Mouse (Mus musculus): Measurements from ENCODE around the gene Ucn. TPM values are rescaled to one million over a fixed set of nuclear protein-coding genes. Genes with fewer than 3 reads are reported as not detected.

Gene Ucn
- polyA plus RNA-seq, 1 experiment from 2014 or later: not detected

DNA sequence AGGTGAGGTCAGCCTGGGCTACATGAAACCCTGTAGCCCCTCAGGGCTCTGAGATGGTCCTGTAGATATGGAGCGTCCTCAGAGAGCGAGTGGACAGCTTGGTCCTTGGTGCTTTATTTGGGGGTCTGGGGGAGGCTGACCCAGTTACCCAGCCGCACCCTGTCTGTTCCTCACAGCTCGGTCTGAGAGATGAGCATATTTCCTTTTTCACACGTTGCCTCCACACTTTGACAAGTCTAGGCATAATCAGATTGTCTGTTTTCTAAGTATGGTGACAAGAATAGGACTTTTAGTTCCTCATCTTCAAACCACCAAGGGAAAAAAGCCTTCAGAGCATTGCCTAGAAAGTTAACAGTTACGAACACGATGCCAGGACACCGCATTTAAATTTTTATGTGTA lies 17.5 kb downstream of the Ucn start:
- Histone ChIP-seq H3K4me2 (no peak overlapping the region), H3K4me3 (ENCODE audit: low read depth, low read length) (no peak overlapping the region), H3K27me3 (ENCODE audit: control insufficient read depth, insufficient read depth, low read length) (no peaks in the 10 kb centered on the region), H3K36me3 (ENCODE audit: control insufficient read depth, insufficient read depth, low read length) (no peaks in the 10 kb centered on the region), H3K27ac (ENCODE audit: low read depth, low read length) (no peak overlapping the region), H3K9ac (ENCODE audit: low read length) (no peak overlapping the region), H3K9me3 (ENCODE audit: control insufficient read depth, low read length) (no peaks in the 10 kb centered on the region), H3K4me1 (ENCODE audit: control insufficient read depth, insufficient read depth, low read length) (no peaks in the 10 kb centered on the region)
- no peak for ATAC-seq (ENCODE audit: low FRiP score)
- 89% methylated on average over 8 of the region's 8 CpGs for whole genome bisulfite sequencing
- no peak for DNase-seq (ENCODE audit: low spot score, missing footprints)

DNA sequence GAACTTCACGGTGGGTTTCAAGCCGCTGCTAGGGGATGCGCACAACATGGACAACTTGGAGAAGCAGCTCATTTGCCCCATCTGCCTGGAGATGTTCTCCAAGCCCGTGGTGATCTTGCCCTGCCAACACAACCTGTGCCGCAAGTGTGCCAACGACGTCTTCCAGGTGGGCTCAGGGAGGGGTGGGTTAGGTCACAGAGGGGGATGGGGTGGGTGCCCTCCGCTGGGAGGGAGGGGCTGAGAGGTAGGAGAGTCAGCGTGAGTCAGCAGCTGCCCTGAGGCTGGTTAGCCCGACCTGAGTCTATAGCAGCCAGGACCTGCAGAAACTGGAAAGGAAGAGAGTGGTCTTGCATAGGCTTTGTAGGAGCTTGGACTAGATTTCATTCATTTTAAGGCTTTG lies 21.7 kb downstream of the Ucn start:
- ATAC-seq (ENCODE audit: low FRiP score): no peak
- Histone ChIP-seq H3K4me2 (no peak overlapping the region), H3K9ac (ENCODE audit: low read length) (no peak overlapping the region), H3K4me1 (ENCODE audit: control insufficient read depth, insufficient read depth, low read length) (no peaks in the 10 kb centered on the region), H3K4me3 (ENCODE audit: low read depth, low read length) (no peak overlapping the region), H3K36me3 (ENCODE audit: control insufficient read depth, insufficient read depth, low read length) (no peaks in the 10 kb centered on the region), H3K27ac (ENCODE audit: low read depth, low read length) (no peak overlapping the region), H3K27me3 (ENCODE audit: control insufficient read depth, insufficient read depth, low read length) (no peaks in the 10 kb centered on the region), H3K9me3 (ENCODE audit: control insufficient read depth, low read length) (no peaks in the 10 kb centered on the region)
- WGBS: 32% methylated on average over 10 of the region's 10 CpGs
- no peak for DNase-seq (ENCODE audit: low spot score, missing footprints)

DNA sequence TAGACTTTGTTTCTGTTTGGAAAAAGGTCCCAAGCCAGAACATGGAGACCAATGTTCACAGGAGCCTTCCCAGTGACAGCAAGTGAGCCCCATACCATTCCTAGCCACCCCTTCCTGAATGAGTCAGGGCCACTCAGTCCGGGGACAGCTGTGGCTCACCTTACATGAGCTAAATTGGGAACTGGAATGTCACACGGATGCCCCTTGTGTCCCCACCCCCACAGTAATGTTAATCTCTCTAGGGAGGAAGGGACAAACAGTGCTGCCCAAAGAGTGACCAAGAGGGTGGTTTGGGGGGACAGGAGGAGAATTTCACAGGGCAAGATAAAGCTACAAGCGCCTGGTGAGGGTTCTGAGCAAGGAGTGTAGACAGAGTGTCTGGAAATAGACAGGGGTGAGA lies 22.3 kb downstream of the Ucn start, which contains the start of gene Trim54:
Gene Trim54, plus strand, starts transcription at position 359 of the 400 bp plus-strand sequence.
- H3K36me3 ChIP-seq (ENCODE audit: control insufficient read depth, insufficient read depth, low read length): no peaks in the 10 kb centered on the region
- H3K4me2 ChIP-seq: no peak within 1 kb of the TSS
- no peak within 1 kb of the TSS for H3K27ac ChIP-seq (ENCODE audit: low read depth, low read length)
- no peak within 1 kb of the TSS for H3K9ac ChIP-seq (ENCODE audit: low read length)
- WGBS: 62% methylated on average over 3 of the region's 3 CpGs
- ATAC-seq (ENCODE audit: low FRiP score) (no peak), DNase-seq (ENCODE audit: low spot score, missing footprints) (no peak)
- H3K9me3 ChIP-seq (ENCODE audit: control insufficient read depth, low read length): no peaks in the 10 kb centered on the region
- no peaks in the 10 kb centered on the region for H3K4me1 ChIP-seq (ENCODE audit: control insufficient read depth, insufficient read depth, low read length)
- H3K27me3 ChIP-seq (ENCODE audit: control insufficient read depth, insufficient read depth, low read length): no peaks in the 10 kb centered on the region
- no peak within 1 kb of the TSS for H3K4me3 ChIP-seq (ENCODE audit: low read depth, low read length)

DNA sequence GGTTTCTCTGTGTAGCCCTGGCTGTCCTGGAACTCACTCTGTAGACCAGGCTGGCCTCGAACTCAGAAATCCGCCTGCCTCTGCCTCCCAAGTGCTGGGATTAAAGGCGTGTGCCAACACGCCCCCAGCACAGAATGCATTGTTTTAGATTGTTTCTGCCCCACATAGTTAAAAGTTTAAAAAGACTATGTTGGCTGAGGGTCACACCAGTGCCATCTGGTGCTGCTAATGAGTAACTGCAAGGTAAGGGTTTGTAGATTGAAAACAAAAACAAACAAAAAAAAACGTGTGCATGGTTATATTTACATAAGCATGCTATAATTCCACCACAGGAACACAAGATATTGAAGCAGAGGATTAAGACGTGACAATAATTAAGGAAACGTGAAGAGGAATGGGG lies 27.8 kb downstream of the Ucn start:
- Histone ChIP-seq H3K4me1 (ENCODE audit: control insufficient read depth, insufficient read depth, low read length) (no peaks in the 10 kb centered on the region), H3K4me3 (ENCODE audit: low read depth, low read length) (no peak overlapping the region), H3K9me3 (ENCODE audit: control insufficient read depth, low read length) (no peaks in the 10 kb centered on the region), H3K27ac (ENCODE audit: low read depth, low read length) (no peak overlapping the region), H3K36me3 (ENCODE audit: control insufficient read depth, insufficient read depth, low read length) (no peaks in the 10 kb centered on the region), H3K4me2 (no peak overlapping the region), H3K27me3 (ENCODE audit: control insufficient read depth, insufficient read depth, low read length) (no peaks in the 10 kb centered on the region), H3K9ac (ENCODE audit: low read length) (no peak overlapping the region)
- ATAC-seq (ENCODE audit: low FRiP score) (no peak), DNase-seq (ENCODE audit: low spot score, missing footprints) (no peak)
- 34% methylated on average over 7 of the region's 7 CpGs for WGBS

DNA sequence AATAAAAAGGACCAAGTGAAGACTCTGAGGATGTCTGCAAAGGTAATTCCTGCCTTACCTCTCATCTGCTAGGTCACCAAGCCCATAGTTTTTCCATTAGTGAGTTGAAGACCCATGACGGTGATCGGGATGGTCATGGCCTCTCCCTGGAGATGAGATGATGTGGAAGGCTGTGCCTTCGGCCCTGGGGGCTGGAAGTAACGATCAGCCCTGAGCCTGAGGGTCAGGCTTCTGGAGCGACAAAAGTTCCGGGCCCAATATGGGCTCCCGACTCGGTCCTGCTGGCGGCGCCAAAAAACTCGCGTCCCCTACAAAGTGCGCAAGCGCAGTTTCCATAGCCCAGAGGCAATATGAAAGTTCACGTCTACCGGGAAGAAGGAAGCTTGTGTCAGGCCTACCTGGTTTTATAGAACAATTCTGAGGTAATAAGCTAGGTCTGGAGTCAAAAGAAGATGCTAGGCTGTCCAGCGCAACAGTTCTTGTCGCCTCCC lies 30.6 kb downstream of the Ucn start, which contains the start of gene Slc30a3:
Gene Slc30a3, minus strand, starts transcription at position 238 of the 491 bp plus-strand sequence.
- Histone ChIP-seq H3K27me3 (ENCODE audit: control insufficient read depth, insufficient read depth, low read length) (no peaks in the 10 kb centered on the region), H3K9me3 (ENCODE audit: control insufficient read depth, low read length) (no peaks in the 10 kb centered on the region), H3K4me3 (ENCODE audit: low read depth, low read length) (no peak within 1 kb of the TSS), H3K36me3 (ENCODE audit: control insufficient read depth, insufficient read depth, low read length) (no peaks in the 10 kb centered on the region), H3K27ac (ENCODE audit: low read depth, low read length) (no peak within 1 kb of the TSS), H3K4me2 (no peak within 1 kb of the TSS), H3K4me1 (ENCODE audit: control insufficient read depth, insufficient read depth, low read length) (no peaks in the 10 kb centered on the region), H3K9ac (ENCODE audit: low read length) (no peak within 1 kb of the TSS)
- DNase-seq (ENCODE audit: low spot score, missing footprints) (no peak), ATAC-seq (ENCODE audit: low FRiP score) (no peak)
- 92% methylated on average over 18 of the region's 18 CpGs for WGBS

DNA sequence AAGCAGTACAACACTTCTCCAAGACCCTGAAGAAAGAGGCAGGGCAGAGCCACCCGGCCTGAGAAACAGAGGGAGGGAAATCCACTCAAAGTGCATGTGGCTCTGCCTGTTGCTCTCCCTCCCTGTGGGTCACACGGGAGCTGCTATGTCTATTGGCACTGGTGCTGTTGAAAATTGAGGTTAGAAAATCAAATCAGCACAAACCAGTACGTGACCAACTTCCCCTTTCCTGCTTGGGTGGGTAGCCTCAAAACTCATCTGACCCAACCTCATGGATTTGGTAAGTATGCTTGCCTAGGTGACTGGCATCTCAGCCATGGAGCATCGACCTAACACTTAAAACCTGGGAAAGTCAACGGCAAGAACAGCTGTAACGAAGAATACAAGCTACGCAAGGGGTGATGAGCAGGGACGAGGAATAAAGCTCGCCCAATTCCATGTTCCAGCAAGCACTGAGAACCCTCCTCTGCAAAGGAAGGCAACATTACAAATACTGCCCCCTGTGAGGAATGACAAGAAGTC lies 32.8 kb downstream of the Ucn start, which contains the start of gene Dnajc5g:
Gene Dnajc5g, plus strand, starts transcription at position 472 of the 522 bp plus-strand sequence.
- Histone ChIP-seq H3K4me1 (ENCODE audit: control insufficient read depth, insufficient read depth, low read length) (no peaks in the 10 kb centered on the region), H3K36me3 (ENCODE audit: control insufficient read depth, insufficient read depth, low read length) (no peaks in the 10 kb centered on the region), H3K9ac (ENCODE audit: low read length) (no peak within 1 kb of the TSS), H3K27ac (ENCODE audit: low read depth, low read length) (no peak within 1 kb of the TSS), H3K4me3 (ENCODE audit: low read depth, low read length) (no peak within 1 kb of the TSS), H3K27me3 (ENCODE audit: control insufficient read depth, insufficient read depth, low read length) (no peaks in the 10 kb centered on the region), H3K4me2 (no peak within 1 kb of the TSS), H3K9me3 (ENCODE audit: control insufficient read depth, low read length) (no peaks in the 10 kb centered on the region)
- ATAC-seq (ENCODE audit: low FRiP score): no peak
- DNase-seq (ENCODE audit: low spot score, missing footprints): no peak
- WGBS: 87% methylated on average over 9 of the region's 9 CpGs

DNA sequence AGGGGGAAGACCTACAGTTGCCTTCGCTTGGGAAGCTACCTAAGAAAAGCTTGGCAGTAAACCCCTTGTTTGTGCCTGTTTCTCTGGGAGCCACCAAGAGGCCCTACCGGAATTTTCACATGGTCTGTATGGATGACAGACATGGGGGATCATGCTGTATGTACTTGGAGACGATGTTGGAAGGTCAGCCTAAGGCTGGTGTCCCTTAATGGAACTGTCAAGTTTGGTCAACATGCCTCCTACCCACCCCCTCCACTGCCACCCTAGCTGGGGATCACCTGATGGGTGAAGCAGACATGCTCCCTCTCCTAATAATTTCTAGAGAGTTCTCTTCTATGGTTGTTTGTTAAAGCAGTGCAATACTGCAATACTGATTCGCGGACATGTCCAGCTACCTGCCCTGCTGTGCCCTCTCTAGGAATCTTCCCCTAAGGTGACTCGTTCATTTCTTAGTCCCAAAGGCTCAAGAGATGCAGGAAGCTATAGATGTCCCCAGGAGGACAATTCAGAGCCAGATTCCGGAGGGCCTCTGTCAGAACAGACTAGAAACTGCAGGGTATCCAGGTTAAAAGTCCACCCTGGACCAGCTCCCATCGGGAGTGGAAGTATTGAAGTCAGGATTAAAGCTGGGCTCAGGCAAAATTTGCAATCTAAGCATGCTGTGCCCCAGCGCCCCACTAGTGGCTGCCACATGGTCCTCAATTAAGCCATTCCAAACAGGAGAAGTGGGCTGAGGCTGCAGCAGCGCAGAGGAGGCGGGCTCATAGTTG lies 42.7 kb downstream of the Ucn start:
- Histone ChIP-seq H3K9me3 (ENCODE audit: control insufficient read depth, low read length) (no peaks in the 10 kb centered on the region), H3K9ac (ENCODE audit: low read length) (no peak overlapping the region)
- peak; percentile 91 for DNase-seq (ENCODE audit: low spot score, missing footprints)

DNA sequence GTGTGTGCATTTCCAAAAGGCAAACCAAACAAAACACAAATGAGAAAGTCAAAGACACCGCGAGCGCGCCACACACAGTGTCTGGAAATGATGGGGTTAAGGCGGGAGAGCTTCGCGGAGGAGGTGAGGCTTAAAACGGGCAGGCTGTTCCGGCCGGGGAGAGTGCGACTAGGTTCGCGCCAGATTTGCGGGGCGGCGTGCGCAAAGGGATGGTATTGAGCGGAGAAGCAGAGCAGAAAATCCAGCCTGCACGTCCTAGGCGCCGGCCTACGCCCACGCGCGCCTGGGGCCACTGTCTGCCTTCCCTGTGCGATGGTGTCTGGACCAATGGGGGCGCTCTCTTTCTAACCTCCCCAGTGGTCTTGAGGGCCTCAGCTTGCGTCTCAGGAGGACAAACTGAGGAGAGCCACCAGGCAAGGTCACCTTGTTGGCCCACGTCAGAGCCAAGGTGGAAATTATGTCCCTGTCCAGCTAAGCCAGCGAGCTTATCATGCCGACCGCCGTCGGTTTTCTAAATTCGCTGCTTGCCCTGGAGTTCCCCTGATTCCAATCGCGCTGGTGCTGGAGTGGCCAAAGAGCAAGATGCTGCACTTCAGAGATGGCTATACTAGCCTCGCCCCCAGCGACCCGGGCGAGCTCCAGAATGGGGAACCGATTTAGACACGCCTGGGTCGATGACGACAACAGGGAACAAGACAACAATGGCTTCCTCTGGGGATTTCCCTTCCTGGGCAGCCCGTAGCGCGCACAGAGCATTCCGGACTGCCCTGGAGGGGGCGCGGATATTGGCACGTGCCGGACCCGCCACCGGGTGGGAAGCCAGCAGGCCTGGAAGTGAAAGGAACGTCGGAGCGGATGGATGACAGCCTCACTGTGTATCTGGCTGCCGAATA lies 43.6 kb downstream of the Ucn start:
- Histone ChIP-seq H3K27ac (ENCODE audit: low read depth, low read length) (no peak overlapping the region), H3K9me3 (ENCODE audit: control insufficient read depth, low read length) (no peaks in the 10 kb centered on the region), H3K36me3 (ENCODE audit: control insufficient read depth, insufficient read depth, low read length) (no peaks in the 10 kb centered on the region), H3K4me2 (peak overlapping the region; percentile 34), H3K9ac (ENCODE audit: low read length) (no peak overlapping the region), H3K4me3 (ENCODE audit: low read depth, low read length) (peak overlapping the region; percentile 15), H3K4me1 (ENCODE audit: control insufficient read depth, insufficient read depth, low read length) (peaks cover 20% of the 10 kb centered on the region), H3K27me3 (ENCODE audit: control insufficient read depth, insufficient read depth, low read length) (peaks cover 69% of the 10 kb centered on the region)
- peak; percentile 93 for DNase-seq (ENCODE audit: low spot score, missing footprints)
- peak; percentile 33; the same call in 1 of the 2 replicates for ATAC-seq (ENCODE audit: low FRiP score)
- under 1% methylated on average over 59 of the region's 59 CpGs for WGBS

More for the DNA sequence above, 42.7 kb downstream of the Ucn start:
- Histone ChIP-seq H3K4me3 (ENCODE audit: low read depth, low read length) (no peak overlapping the region), H3K27me3 (ENCODE audit: control insufficient read depth, insufficient read depth, low read length) (peaks cover 63% of the 10 kb centered on the region), H3K36me3 (ENCODE audit: control insufficient read depth, insufficient read depth, low read length) (no peaks in the 10 kb centered on the region), H3K27ac (ENCODE audit: low read depth, low read length) (no peak overlapping the region), H3K4me1 (ENCODE audit: control insufficient read depth, insufficient read depth, low read length) (peaks cover 20% of the 10 kb centered on the region), H3K4me2 (peak overlapping the region; percentile 34)
- ATAC-seq (ENCODE audit: low FRiP score): no peak; the same call in 1 of the 2 replicates
- 23% methylated on average over 11 of the region's 11 CpGs for WGBS

Data from midbrain, embryonic 11.5 days (tissue).